Mouse (Mus musculus) layer of hippocampus, adult 11-12 months (tissue): ENCODE data around the gene Cd9.

ENCODE experiments used
- DNase-seq: peaks from one replicate; pipeline ENCODE4 v3.0.0; 2022; ENCODE audit warnings: low spot score

The Cd9 gene

GRCm38 (mm10) chr6:125433704-125434447, 60.7 kb downstream of the Cd9 start:
- DNase-seq: no peak

GRCm38 (mm10) chr6:125433257-125433656, 61.3 kb downstream of the Cd9 start:
- DNase-seq: no peak

- DNase-seq: no peak
Observed at GRCm38 (mm10) chr6:125432522-125432921, 62.1 kb downstream of the Cd9 start.

GRCm38 (mm10) chr6:125430982-125431381, 63.6 kb downstream of the Cd9 start:
- no peak for DNase-seq

GRCm38 (mm10) chr6:125430358-125430958, 64.1 kb downstream of the Cd9 start:
- DNase-seq: no peak

- no peak for DNase-seq
Observed at GRCm38 (mm10) chr6:125429741-125430140, 64.8 kb downstream of the Cd9 start.

- DNase-seq: peak; percentile 90
Observed at GRCm38 (mm10) chr6:125426383-125427360, 67.9 kb downstream of the Cd9 start.

- no peak for DNase-seq
Observed at GRCm38 (mm10) chr6:125425205-125426090, 69.1 kb downstream of the Cd9 start.

GRCm38 (mm10) chr6:125424156-125424555, 70.4 kb downstream of the Cd9 start:
- DNase-seq: no peak

- no peak for DNase-seq
Observed at GRCm38 (mm10) chr6:125423507-125423906, 71.1 kb downstream of the Cd9 start.

GRCm38 (mm10) chr6:125423099-125423498, 71.5 kb downstream of the Cd9 start:
- no peak for DNase-seq

GRCm38 (mm10) chr6:125422051-125422822, 72.4 kb downstream of the Cd9 start:
- DNase-seq: peak; percentile 50

GRCm38 (mm10) chr6:125420458-125421063, 74.0 kb downstream of the Cd9 start:
- DNase-seq: no peak

GRCm38 (mm10) chr6:125418744-125419143, 75.8 kb downstream of the Cd9 start:
- DNase-seq: peak; percentile 74

GRCm38 (mm10) chr6:125413326-125413725, 81.3 kb downstream of the Cd9 start:
- DNase-seq: no peak

GRCm38 (mm10) chr6:125411661-125412060, 82.9 kb downstream of the Cd9 start:
- no peak for DNase-seq

- no peak for DNase-seq
Observed at GRCm38 (mm10) chr6:125410995-125411547, 83.5 kb downstream of the Cd9 start.

GRCm38 (mm10) chr6:125410551-125410950, 84.0 kb downstream of the Cd9 start:
- no peak for DNase-seq
